Mouse (Mus musculus) frontal cortex, adult (tissue): ENCODE data around the gene Rab33b.

Source experiments
- ATAC-seq: cut with Nextera tagmentation; 2 replicates; pipeline ENCODE4 v1.9.2; 2017; ENCODE audit warnings: mild to moderate bottlenecking, moderate library complexity, mixed read lengths; ENCODE audit not compliant: low TSS enrichment

The Rab33b gene

GRCm38 (mm10) chr3:51511983-51512382, 28.3 kb downstream of the Rab33b start:
- no peak for ATAC-seq

GRCm38 (mm10) chr3:51517467-51517866, 33.7 kb downstream of the Rab33b start:
- ATAC-seq, result no peak

- ATAC-seq, result no peak
Measured at GRCm38 (mm10) chr3:51517878-51518762, 34.4 kb downstream of the Rab33b start.

- ATAC-seq, result no peak
Measured at GRCm38 (mm10) chr3:51518763-51519121, 35.0 kb downstream of the Rab33b start.

- ATAC-seq, result no peak
Measured at GRCm38 (mm10) chr3:51521262-51521661, 37.5 kb downstream of the Rab33b start.

GRCm38 (mm10) chr3:51525186-51525785, 41.6 kb downstream of the Rab33b start:
- no peak for ATAC-seq

- peak; percentile 95 for ATAC-seq
Measured at GRCm38 (mm10) chr3:51526891-51527290, 43.2 kb downstream of the Rab33b start.

- no peak for ATAC-seq
Measured at GRCm38 (mm10) chr3:51531473-51532281, 48.0 kb downstream of the Rab33b start.

- no peak for ATAC-seq
Measured at GRCm38 (mm10) chr3:51532282-51532620, 48.5 kb downstream of the Rab33b start.

GRCm38 (mm10) chr3:51533573-51533972, 49.9 kb downstream of the Rab33b start:
- no peak for ATAC-seq

GRCm38 (mm10) chr3:51534013-51534412, 50.3 kb downstream of the Rab33b start:
- no peak for ATAC-seq

GRCm38 (mm10) chr3:51539567-51540408, 56.1 kb downstream of the Rab33b start:
- ATAC-seq, result peak; percentile 71

- ATAC-seq, result peak; percentile 69
Measured at GRCm38 (mm10) chr3:51540659-51541058, 56.9 kb downstream of the Rab33b start.

- ATAC-seq, result no peak
Measured at GRCm38 (mm10) chr3:51544442-51545128, 60.9 kb downstream of the Rab33b start.
